Mouse (Mus musculus): ENCODE results near the gene Scamp2. TPM values are rescaled to one million over a fixed set of nuclear protein-coding genes. Genes with fewer than 3 reads are reported as not detected.

The Scamp2 gene
- total RNA-seq, 4 experiments from 2014 or later, result 22.7 to 29.9 (median 27.9) TPM

- DNase-seq (ENCODE audit: low spot score in 2 of 2), result no peak
Observed at GRCm38 (mm10) chr9:57550126-57550862, 10.4 kb upstream of the Scamp2 start.

- peak in 1 of 2 experiments; percentile 69 for DNase-seq (ENCODE audit: low spot score in 2 of 2)
Observed at GRCm38 (mm10) chr9:57552139-57552887, 8.4 kb upstream of the Scamp2 start, which contains the start of gene Mpi. Gene Mpi, minus strand, starts transcription at chr9:57552763.

- no peak for DNase-seq (ENCODE audit: low spot score in 2 of 2)
Observed at GRCm38 (mm10) chr9:57553119-57553518, 7.6 kb upstream of the Scamp2 start.

GRCm38 (mm10) chr9:57554753-57555152 lies 6.0 kb upstream of the Scamp2 start:
- DNase-seq (ENCODE audit: low spot score in 2 of 2), result no peak

- DNase-seq (ENCODE audit: low spot score in 2 of 2), result no peak
Observed at GRCm38 (mm10) chr9:57557215-57557614, 3.5 kb upstream of the Scamp2 start.

GRCm38 (mm10) chr9:57558625-57559024 lies 2.1 kb upstream of the Scamp2 start:
- DNase-seq (ENCODE audit: low spot score in 2 of 2), result no peak

- no peak for DNase-seq (ENCODE audit: low spot score in 2 of 2)
Observed at GRCm38 (mm10) chr9:57559568-57559967, 1.2 kb upstream of the Scamp2 start.

- no peak for DNase-seq (ENCODE audit: low spot score in 2 of 2)
Observed at GRCm38 (mm10) chr9:57560263-57560662, 480 bp upstream of the Scamp2 start.

- DNase-seq (ENCODE audit: low spot score in 2 of 2), result no peak
Observed at GRCm38 (mm10) chr9:57561711-57562099, 962 bp downstream of the Scamp2 start.

GRCm38 (mm10) chr9:57562896-57563372 lies 2.2 kb downstream of the Scamp2 start:
- no peak for DNase-seq (ENCODE audit: low spot score in 2 of 2)

- no peak for DNase-seq (ENCODE audit: low spot score in 2 of 2)
Observed at GRCm38 (mm10) chr9:57564609-57565008, 3.9 kb downstream of the Scamp2 start.

GRCm38 (mm10) chr9:57565741-57566221 lies 5.0 kb downstream of the Scamp2 start:
- peak in 1 of 2 experiments; percentile 70 for DNase-seq (ENCODE audit: low spot score in 2 of 2)

- no peak for DNase-seq (ENCODE audit: low spot score in 2 of 2)
Observed at GRCm38 (mm10) chr9:57566846-57567245, 6.1 kb downstream of the Scamp2 start.

- DNase-seq (ENCODE audit: low spot score in 2 of 2), result no peak
Observed at GRCm38 (mm10) chr9:57568500-57568899, 7.8 kb downstream of the Scamp2 start.

GRCm38 (mm10) chr9:57574397-57574796 lies 13.7 kb downstream of the Scamp2 start:
- no peak for DNase-seq (ENCODE audit: low spot score in 2 of 2)

- no peak for DNase-seq (ENCODE audit: low spot score in 2 of 2)
Observed at GRCm38 (mm10) chr9:57575577-57575976, 14.8 kb downstream of the Scamp2 start.

GRCm38 (mm10) chr9:57577144-57577849 lies 16.6 kb downstream of the Scamp2 start:
- DNase-seq (ENCODE audit: low spot score in 2 of 2), result no peak

- DNase-seq (ENCODE audit: low spot score in 2 of 2), result no peak
Observed at GRCm38 (mm10) chr9:57584991-57585390, 24.2 kb downstream of the Scamp2 start.

- peak; percentile 63 to 73 for DNase-seq (ENCODE audit: low spot score in 2 of 2)
Observed at GRCm38 (mm10) chr9:57589224-57590126, 28.7 kb downstream of the Scamp2 start, which contains the start of gene Ulk3. Gene Ulk3, plus strand, starts transcription at chr9:57589452.

- DNase-seq (ENCODE audit: low spot score in 2 of 2), result no peak
Observed at GRCm38 (mm10) chr9:57590726-57591125, 30.0 kb downstream of the Scamp2 start.

Data from left cerebral cortex, adult 8-10 months (tissue).